Mouse (Mus musculus) CH12.LX (cell line): ENCODE results near the gene Cryab. TPM values are rescaled to one million over a fixed set of nuclear protein-coding genes. Genes with fewer than 3 reads are reported as not detected.

Source experiments
- DNase-seq: peaks from one replicate; pipeline ENCODE4 v3.0.0-alpha.2; 2013; ENCODE audit errors: extremely low read depth
- H3K27ac ChIP-seq: 2 replicates; pipeline ENCODE4 v1.5.1; 2012; ENCODE audit warnings: low read depth, mild to moderate bottlenecking, control low read depth, moderate library complexity; ENCODE audit not compliant: insufficient read depth
- H3K27me3 ChIP-seq: replicated peaks from 2 replicates; pipeline ENCODE3; 2012; ENCODE audit warnings: inconsistent platforms
- H3K36me3 ChIP-seq, 2 experiments: replicated peaks in 1 of 2; 2 replicates each; pipeline versions ENCODE3 to v1.6.1; 2012; ENCODE audit warnings: inconsistent platforms in 1 of 2, low read length in 1 of 2, mild to moderate bottlenecking in 1 of 2, mixed read lengths in 1 of 2, moderate library complexity in 1 of 2; ENCODE audit not compliant: control insufficient read depth in 1 of 2, insufficient read depth in 1 of 2
- H3K4me1 ChIP-seq, 2 experiments: 2 replicates each; pipeline ENCODE4 v1.6.1; 2012; ENCODE audit warnings: inconsistent platforms in 1 of 2, moderate library complexity in 1 of 2; ENCODE audit not compliant: insufficient read depth in 2 of 2, control insufficient read depth in 1 of 2
- H3K4me2 ChIP-seq: 2 replicates; pipeline ENCODE4 v1.6.1; 2012; ENCODE audit warnings: low read depth, mild to moderate bottlenecking, control low read depth; ENCODE audit not compliant: poor library complexity, insufficient read depth, severe bottlenecking
- H3K4me3 ChIP-seq, 3 experiments: fragments of 150-350 bp in 1 of 3; sonication (generic) in 1 of 3; replicated peaks in 1 of 3; 2 replicates each; pipeline versions ENCODE3 to v1.5.1; 2011 to 2012; ENCODE audit warnings: low read depth in 2 of 3, low read length in 2 of 3, mild to moderate bottlenecking in 2 of 3, moderate library complexity in 2 of 3, control low read depth in 1 of 3, improper control_type of control experiment in 1 of 3, inconsistent platforms in 1 of 3, mixed read lengths in 1 of 3; ENCODE audit not compliant: poor library complexity in 1 of 3
- H3K79me2 ChIP-seq: replicated peaks from 2 replicates; pipeline ENCODE4 v1.6.1; 2012; ENCODE audit warnings: mild to moderate bottlenecking, moderate library complexity; ENCODE audit not compliant: control insufficient read depth, poor library complexity, insufficient read depth, severe bottlenecking; ENCODE audit errors: extremely low read depth
- H3K9ac ChIP-seq: 2 replicates; pipeline ENCODE4 v1.6.1; 2012; ENCODE audit warnings: low read depth, mild to moderate bottlenecking, control low read depth, moderate library complexity; ENCODE audit not compliant: insufficient read depth
- H3K9me3 ChIP-seq: replicated peaks from 2 replicates; pipeline ENCODE3; 2012; ENCODE audit warnings: low read length, inconsistent platforms, mixed read lengths
- BHLHE40 ChIP-seq: IDR thresholded peaks from 2 replicates; pipeline ENCODE4 v1.6.1; 2011; ENCODE audit warnings: mild to moderate bottlenecking, low read depth, low read length, improper control_type of control experiment
- ELF1 ChIP-seq: IDR thresholded peaks from 2 replicates; pipeline ENCODE4 v1.6.1; 2014; ENCODE audit warnings: low read depth, mild to moderate bottlenecking, inconsistent platforms, low read length, improper control_type of control experiment
- ETS1 ChIP-seq: conservative IDR thresholded peaks from 2 replicates; pipeline ENCODE4 v1.6.1; 2012; ENCODE audit warnings: low read depth, mild to moderate bottlenecking, inconsistent platforms, low read length, improper control_type of control experiment, moderate library complexity
- POLR2AphosphoS2 ChIP-seq: IDR thresholded peaks from 2 replicates; pipeline ENCODE4 v1.6.1; 2011; ENCODE audit warnings: low read depth, low read length, improper control_type of control experiment
- RAD21 ChIP-seq: IDR thresholded peaks from 2 replicates; pipeline ENCODE4 v1.6.1; 2011; ENCODE audit warnings: low read depth, mild to moderate bottlenecking, low read length, improper control_type of control experiment, moderate library complexity
- TBP ChIP-seq: conservative IDR thresholded peaks from 2 replicates; pipeline ENCODE4 v1.6.1; 2011; ENCODE audit warnings: low read depth, low read length, improper control_type of control experiment
- UBTF ChIP-seq: IDR thresholded peaks from 2 replicates; pipeline ENCODE4 v1.6.1; 2012; ENCODE audit warnings: low read depth, mild to moderate bottlenecking, inconsistent platforms, low read length, improper control_type of control experiment, moderate library complexity
- USF2 ChIP-seq: conservative IDR thresholded peaks from 2 replicates; pipeline ENCODE4 v1.6.1; 2011; ENCODE audit warnings: low read depth, low read length, improper control_type of control experiment
- ZMIZ1 ChIP-seq: IDR thresholded peaks from 2 replicates; pipeline ENCODE4 v1.6.1; 2012; ENCODE audit warnings: low read depth, mild to moderate bottlenecking, inconsistent platforms, low read length, improper control_type of control experiment
- ZNF384 ChIP-seq: IDR thresholded peaks from 2 replicates; pipeline ENCODE4 v1.6.1; 2012; ENCODE audit warnings: low read depth, low read length, improper control_type of control experiment, inconsistent platforms
- dilution Hi-C: fragments of 300-500 bp; cut with MboI; formaldehyde crosslinking; loops from 2 replicates; pipeline ENCODE4 v1.14.3; 2020; ENCODE audit warnings: low sequenced_read_pairs; ENCODE audit not compliant: extremely low pct_unique_long_range_greater_than_20kb, extremely low pct_ligation_motif_present
- in situ Hi-C: fragments of 300-500 bp; cut with MboI; formaldehyde crosslinking; loops from 3 replicates; pipeline ENCODE4 v1.14.3; 2019; ENCODE audit warnings: low sequenced_read_pairs, low pct_ligation_motif_present, low pct_unique_long_range_greater_than_20kb, mixed read lengths
- polyA plus RNA-seq: library from polyadenylated mRNA; unstranded; fragments of >175 nt; gene quantifications from 2 replicates; pipeline ENCODE4 v1.2.1, GENCODE M21; 2012; ENCODE audit warnings: low read depth; ENCODE audit not compliant: insufficient read length
- total RNA-seq, 2 experiments: library from RNA; depleted of rRNA; stranded (reverse); fragments of 300-350 nt in 1 of 2; fragments of >200 nt in 1 of 2; gene quantifications; 2 replicates each; pipeline ENCODE4 v1.2.3; 2012 to 2014

The Cryab gene
- total and polyA plus RNA-seq, 3 experiments = not detected

GRCm38 (mm10) chr9:50724147-50724546 lies 27.0 kb upstream of the Cryab start:
- TF ChIP-seq ZMIZ1 (no peak), POLR2AphosphoS2 (no peak), USF2 (no peak), ELF1 (no peak), ZNF384 (no peak)
- DNase-seq = no peak
- in situ Hi-C loops (no loop called here), dilution Hi-C loops (no loop called here)
- peaks cover 0 to 7% of the 10 kb centered on the region in 2 experiments; a peak in 2 of 4 replicates for H3K4me1 ChIP-seq
- no peaks in the 10 kb centered on the region for H3K9me3 ChIP-seq
- no peak overlapping the region for H3K27ac ChIP-seq
- H3K4me3 ChIP-seq = no peak overlapping the region
- no peaks in the 10 kb centered on the region for H3K27me3 ChIP-seq
- H3K4me2 ChIP-seq = no peak overlapping the region
- no peaks in the 10 kb centered on the region for H3K36me3 ChIP-seq
- H3K9ac ChIP-seq = no peak overlapping the region
- H3K79me2 ChIP-seq = no peaks in the 10 kb centered on the region

GRCm38 (mm10) chr9:50724661-50725330 lies 26.3 kb upstream of the Cryab start:
- Histone ChIP-seq H3K27me3 (no peaks in the 10 kb centered on the region), H3K4me3 (no peak overlapping the region), H3K36me3 (no peaks in the 10 kb centered on the region), H3K9ac (no peak overlapping the region), H3K4me1 (peaks cover 0 to 7% of the 10 kb centered on the region in 2 experiments; a peak in 2 of 4 replicates), H3K79me2 (no peaks in the 10 kb centered on the region), H3K27ac (no peak overlapping the region), H3K4me2 (no peak overlapping the region), H3K9me3 (no peaks in the 10 kb centered on the region)
- in situ Hi-C loops = no loop called here
- dilution Hi-C loops = no loop called here
- DNase-seq = no peak
- no peak for TF ChIP-seq BHLHE40
- no peak for TF ChIP-seq RAD21

- in situ Hi-C loops = no loop called here
- no peaks in the 10 kb centered on the region for H3K27me3 ChIP-seq
- dilution Hi-C loops = no loop called here
- no peaks in the 10 kb centered on the region for H3K36me3 ChIP-seq
- no peak overlapping the region for H3K9ac ChIP-seq
- no peak overlapping the region for H3K4me2 ChIP-seq
- H3K27ac ChIP-seq = no peak overlapping the region
- H3K4me3 ChIP-seq = no peak overlapping the region
- no peak for TF ChIP-seq UBTF
- TF ChIP-seq ELF1 = no peak
- TF ChIP-seq ETS1 = no peak
- no peak for TF ChIP-seq TBP
- TF ChIP-seq, all 38 proteins: peak for 0
- DNase-seq = no peak
- Histone ChIP-seq H3K4me1 (peaks cover 0 to 7% of the 10 kb centered on the region in 2 experiments; a peak in 2 of 4 replicates), H3K9me3 (no peaks in the 10 kb centered on the region), H3K79me2 (no peaks in the 10 kb centered on the region)
Measured at GRCm38 (mm10) chr9:50725921-50726590, 25.1 kb upstream of the Cryab start.
